ENCODE assay signal across 12 mouse cellular contexts in the genomic region with DNA sequence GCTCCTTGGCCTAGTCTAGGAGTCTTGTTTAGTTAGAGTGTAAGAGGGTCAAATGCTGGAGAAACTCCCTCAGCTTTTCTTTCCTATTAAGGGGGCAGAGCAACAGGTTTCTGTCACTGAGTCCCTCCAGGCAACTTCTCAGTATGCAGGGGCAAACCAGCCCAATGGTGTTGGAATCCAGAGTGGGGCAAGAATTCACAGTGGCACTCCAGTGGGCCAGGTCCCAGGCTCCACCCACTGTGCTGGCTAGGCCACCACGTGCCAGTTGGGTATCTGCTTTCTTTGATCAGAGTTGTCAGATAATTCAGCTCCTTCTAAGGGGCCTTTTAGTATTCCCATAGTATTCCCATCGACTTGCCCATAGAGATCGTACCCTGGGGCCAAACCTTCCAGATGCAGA. TPM values are rescaled to one million over a fixed set of nuclear protein-coding genes. Genes with fewer than 3 reads are reported as not detected.
A peak's percentile ranks its signal among the peaks of the same experiment; 100 is the strongest.
DNase-seq lines count a peak whose midpoint lies in the region; ATAC-seq and TF ChIP-seq lines count a peak whose summit lies in the region.
"Had no signal": no experiment of that assay in that cellular context is flagged by ENCODE, and none has a peak within 500 bp of the region (broad histone marks: within the 10 kb centered on the region; RNA-seq: fewer than 3 reads in every experiment).

No protein-coding gene starts in this region.

- no peak for TF ChIP-seq CTCF in liver, postnatal 0 days (IDR thresholded peaks at IDR 0.05; ENCODE audit: low read depth)
- no peak for TF ChIP-seq CTCF in lung, postnatal 0 days (IDR thresholded peaks at IDR 0.05)

- peaks cover 5% of the 10 kb centered on the region for H3K4me1 ChIP-seq in forebrain, embryonic 11.5 days (replicated peaks; ENCODE audit: control insufficient read depth, insufficient read depth, low read length)
- peaks cover 13% of the 10 kb centered on the region for H3K4me1 ChIP-seq in forebrain, embryonic 16.5 days (replicated peaks; ENCODE audit: control insufficient read depth, insufficient read depth, low read length)
- peaks cover 22% of the 10 kb centered on the region for H3K4me1 ChIP-seq in kidney, embryonic 16.5 days (ENCODE audit: insufficient read depth, low read length)
- H3K4me1 ChIP-seq in embryonic facial prominence, embryonic 13.5 days: peaks cover 32% of the 10 kb centered on the region
- peaks cover 17% of the 10 kb centered on the region for H3K4me1 ChIP-seq in liver, postnatal 0 days (ENCODE audit: insufficient read depth)
- H3K4me1 ChIP-seq in lung, postnatal 0 days (ENCODE audit: insufficient read depth, low read depth, low read length): peaks cover 3% of the 10 kb centered on the region; the same call in 1 of the 2 replicates

- H3K9ac ChIP-seq in forebrain, embryonic 11.5 days (ENCODE audit: low read length): no peak overlapping the region
- H3K9ac ChIP-seq in forebrain, embryonic 16.5 days (replicated peaks; ENCODE audit: low read depth, low read length): no peak overlapping the region
- no peak overlapping the region for H3K9ac ChIP-seq in kidney, embryonic 16.5 days (replicated peaks; ENCODE audit: low read length)
- no peak overlapping the region for H3K9ac ChIP-seq in embryonic facial prominence, embryonic 13.5 days
- H3K9ac ChIP-seq in liver, postnatal 0 days (replicated peaks): no peak overlapping the region
- H3K9ac ChIP-seq in lung, postnatal 0 days (replicated peaks; ENCODE audit: low read depth): no peak overlapping the region

- H3K36me3 ChIP-seq in forebrain, embryonic 11.5 days (ENCODE audit: control insufficient read depth, insufficient read depth, low read length): no peaks in the 10 kb centered on the region
- H3K36me3 ChIP-seq in forebrain, embryonic 16.5 days (ENCODE audit: control insufficient read depth, insufficient read depth): no peaks in the 10 kb centered on the region
- H3K36me3 ChIP-seq in kidney, embryonic 16.5 days (ENCODE audit: insufficient read depth, low read length): no peaks in the 10 kb centered on the region
- H3K36me3 ChIP-seq in embryonic facial prominence, embryonic 13.5 days: no peaks in the 10 kb centered on the region
- no peaks in the 10 kb centered on the region for H3K36me3 ChIP-seq in liver, postnatal 0 days (replicated peaks; ENCODE audit: insufficient read depth, low read length)
- H3K36me3 ChIP-seq in lung, postnatal 0 days (ENCODE audit: insufficient read depth, low read length): no peaks in the 10 kb centered on the region

- peak; percentile 25; the same call in 1 of the 2 replicates for ATAC-seq in forebrain, embryonic 11.5 days (replicated peaks; ENCODE audit: low FRiP score)
- no peak for ATAC-seq in forebrain, embryonic 16.5 days
- ATAC-seq in kidney, embryonic 16.5 days (ENCODE audit: low FRiP score, low TSS enrichment): peak; percentile 9; the same call in 1 of the 2 replicates
- no peak for ATAC-seq in embryonic facial prominence, embryonic 13.5 days (ENCODE audit: insufficient number of reproducible peaks, insufficient read depth, low FRiP score, low TSS enrichment, low read depth)
- ATAC-seq in liver, postnatal 0 days: no peak
- ATAC-seq in lung, postnatal 0 days: no peak
- ATAC-seq: Patski had no signal

- TF ChIP-seq EP300 in liver, postnatal 0 days (IDR thresholded peaks at IDR 0.05; ENCODE audit: low read depth): no peak
- no peak for TF ChIP-seq EP300 in lung, postnatal 0 days (IDR thresholded peaks at IDR 0.05)

- peak; percentile 48 for DNase-seq in forebrain, embryonic 11.5 days (ENCODE audit: low spot score)
- DNase-seq in kidney, postnatal 4 days: no peak
- no peak for DNase-seq in liver, postnatal 0 days
- DNase-seq in adrenal gland, postnatal 25 days: no peak
- DNase-seq in lung, postnatal 0 days (ENCODE audit: low spot score): no peak
- DNase-seq: cerebellum, adult 9-10 months; layer of hippocampus, postnatal 36 days had no signal

- WGBS in forebrain, embryonic 11.5 days: 36% methylated on average over 3 of the region's 3 CpGs
- 39% methylated on average over 3 of the region's 3 CpGs for WGBS in forebrain, embryonic 16.5 days
- WGBS in kidney, embryonic 16.5 days: 33% methylated on average over 3 of the region's 3 CpGs
- WGBS in embryonic facial prominence, embryonic 13.5 days: 38% methylated on average over 3 of the region's 3 CpGs
- 45% methylated on average over 3 of the region's 3 CpGs for WGBS in liver, postnatal 0 days (ENCODE audit: insufficient replicate concordance)
- 33% methylated on average over 3 of the region's 3 CpGs for WGBS in lung, postnatal 0 days

- H3K27ac ChIP-seq in forebrain, embryonic 11.5 days (ENCODE audit: low read depth, low read length): no peak overlapping the region
- no peak overlapping the region for H3K27ac ChIP-seq in forebrain, embryonic 16.5 days (ENCODE audit: low read length)
- H3K27ac ChIP-seq in kidney, embryonic 16.5 days (ENCODE audit: low read length): no peak overlapping the region
- H3K27ac ChIP-seq in embryonic facial prominence, embryonic 13.5 days: no peak overlapping the region
- no peak overlapping the region for H3K27ac ChIP-seq in liver, postnatal 0 days (ENCODE audit: low read depth)
- H3K27ac ChIP-seq in lung, postnatal 0 days (ENCODE audit: low read length): no peak overlapping the region
- H3K27ac ChIP-seq: kidney, postnatal 0 days had no signal

- H3K27me3 ChIP-seq in forebrain, embryonic 11.5 days (ENCODE audit: control insufficient read depth, insufficient read depth, low read length): peaks cover 16% of the 10 kb centered on the region; the same call in 1 of the 2 replicates
- peaks cover 29% of the 10 kb centered on the region for H3K27me3 ChIP-seq in forebrain, embryonic 16.5 days (replicated peaks; ENCODE audit: control insufficient read depth, insufficient read depth, low read length)
- peaks cover 28% of the 10 kb centered on the region for H3K27me3 ChIP-seq in kidney, embryonic 16.5 days (ENCODE audit: insufficient read depth, low read length)
- H3K27me3 ChIP-seq in embryonic facial prominence, embryonic 13.5 days: peaks cover 61% of the 10 kb centered on the region
- H3K27me3 ChIP-seq in liver, postnatal 0 days (ENCODE audit: insufficient read depth, low read length): 0 out of 2 replicates have a peak, but pooled peaks cover 12% of the 10 kb centered on the region
- peaks cover 20% of the 10 kb centered on the region; the same call in 1 of the 2 replicates for H3K27me3 ChIP-seq in lung, postnatal 0 days (replicated peaks; ENCODE audit: insufficient read depth, low read length)
- H3K27me3 ChIP-seq: Patski had no signal

- peak overlapping the region; percentile 34; the same call in 1 of the 2 replicates for H3K4me2 ChIP-seq in forebrain, embryonic 11.5 days (ENCODE audit: low read depth, low read length, severe bottlenecking)
- H3K4me2 ChIP-seq in forebrain, embryonic 16.5 days (ENCODE audit: low read length): no peak overlapping the region
- no peak overlapping the region for H3K4me2 ChIP-seq in kidney, embryonic 16.5 days (replicated peaks; ENCODE audit: low read depth, low read length)
- H3K4me2 ChIP-seq in embryonic facial prominence, embryonic 13.5 days: peak overlapping the region; percentile 37; the same call in 1 of the 2 replicates
- 0 out of 2 replicates have a peak overlapping the region, but pooled peaks have one; percentile 9 for H3K4me2 ChIP-seq in liver, postnatal 0 days (ENCODE audit: low read depth, low read length)
- H3K4me2 ChIP-seq in lung, postnatal 0 days (replicated peaks; ENCODE audit: low read depth, low read length): no peak overlapping the region

- no peaks in the 10 kb centered on the region for H3K9me3 ChIP-seq in forebrain, embryonic 11.5 days (ENCODE audit: control insufficient read depth, low read length)
- no peaks in the 10 kb centered on the region for H3K9me3 ChIP-seq in forebrain, embryonic 16.5 days (ENCODE audit: control insufficient read depth, low read length)
- H3K9me3 ChIP-seq in kidney, embryonic 16.5 days (ENCODE audit: low read length): no peaks in the 10 kb centered on the region
- no peaks in the 10 kb centered on the region for H3K9me3 ChIP-seq in embryonic facial prominence, embryonic 13.5 days
- H3K9me3 ChIP-seq in liver, postnatal 0 days (ENCODE audit: low read length): no peaks in the 10 kb centered on the region
- no peaks in the 10 kb centered on the region for H3K9me3 ChIP-seq in lung, postnatal 0 days (ENCODE audit: low read length)

- no peak overlapping the region for H3K4me3 ChIP-seq in forebrain, embryonic 11.5 days (ENCODE audit: low read depth, low read length)
- no peak overlapping the region for H3K4me3 ChIP-seq in forebrain, embryonic 16.5 days (replicated peaks; ENCODE audit: low read length)
- H3K4me3 ChIP-seq in kidney, embryonic 16.5 days (ENCODE audit: low read length): no peak overlapping the region; the same call in 1 of the 2 replicates
- H3K4me3 ChIP-seq in embryonic facial prominence, embryonic 13.5 days: peak overlapping the region; percentile 29
- no peak overlapping the region for H3K4me3 ChIP-seq in liver, postnatal 0 days (ENCODE audit: low read depth, low read length)
- H3K4me3 ChIP-seq in lung, postnatal 0 days (ENCODE audit: low read depth, low read length): no peak overlapping the region

RNA-seq across cellular contexts. Expression of a gene that starts 23.9 kb away (rescaled TPM):
- polyA plus RNA-seq in forebrain, embryonic 11.5 days (2014; fragmentation: Nextera tagmentation; extraction: Ambion mirVana): 28.1 and 29.9 TPM in 2 replicates
- 19.0 and 19.1 TPM in 2 replicates for polyA plus RNA-seq in forebrain, embryonic 16.5 days (2015; fragmentation: Nextera tagmentation; extraction: Ambion mirVana)
- 24.1 and 26.5 TPM in 2 replicates for polyA plus RNA-seq in kidney, embryonic 16.5 days (2015; fragmentation: Nextera tagmentation; extraction: Ambion mirVana)
- 20.0 and 22.5 TPM in 2 replicates for polyA plus RNA-seq in embryonic facial prominence, embryonic 13.5 days (2015; fragmentation: Nextera tagmentation; extraction: Ambion mirVana)
- 5.2 and 5.5 TPM in 2 replicates for polyA plus RNA-seq in liver, postnatal 0 days (2015; fragmentation: Nextera tagmentation; extraction: Ambion mirVana)
- total RNA-seq in adrenal gland, postnatal 25 days (2021): 12.0 and 12.8 TPM in 2 replicates
- polyA plus RNA-seq in lung, postnatal 0 days (2015; fragmentation: Nextera tagmentation; extraction: Ambion mirVana): 10.5 and 11.5 TPM in 2 replicates

RNA-seq across cellular contexts. Expression of a gene that starts 59.2 kb away (rescaled TPM):
- 19.2 and 20.5 TPM in 2 replicates for polyA plus RNA-seq in forebrain, embryonic 11.5 days (2014; fragmentation: Nextera tagmentation; extraction: Ambion mirVana)
- 26.2 and 28.5 TPM in 2 replicates for polyA plus RNA-seq in forebrain, embryonic 16.5 days (2015; fragmentation: Nextera tagmentation; extraction: Ambion mirVana)
- 19.1 and 19.3 TPM in 2 replicates for polyA plus RNA-seq in kidney, embryonic 16.5 days (2015; fragmentation: Nextera tagmentation; extraction: Ambion mirVana)
- polyA plus RNA-seq in embryonic facial prominence, embryonic 13.5 days (2015; fragmentation: Nextera tagmentation; extraction: Ambion mirVana): 18.2 and 21.9 TPM in 2 replicates
- 1.1 and 1.4 TPM in 2 replicates for polyA plus RNA-seq in liver, postnatal 0 days (2015; fragmentation: Nextera tagmentation; extraction: Ambion mirVana)
- 11.1 and 12.8 TPM in 2 replicates for total RNA-seq in adrenal gland, postnatal 25 days (2021)
- 5.0 and 5.5 TPM in 2 replicates for polyA plus RNA-seq in lung, postnatal 0 days (2015; fragmentation: Nextera tagmentation; extraction: Ambion mirVana)

Comparison
In these comparisons a context has a peak if more than half of its experiments do, and no peak if none do; other contexts are left out.
1. ATAC-seq: peak in forebrain, embryonic 11.5 days (single experiment) and kidney, embryonic 16.5 days (single experiment); none in forebrain, embryonic 16.5 days (single experiment), embryonic facial prominence, embryonic 13.5 days (single experiment), liver, postnatal 0 days (single experiment) and lung, postnatal 0 days (single experiment).
2. H3K4me2 ChIP-seq: peak in forebrain, embryonic 11.5 days (single experiment), embryonic facial prominence, embryonic 13.5 days (single experiment) and liver, postnatal 0 days (single experiment); none in forebrain, embryonic 16.5 days (single experiment), kidney, embryonic 16.5 days (single experiment) and lung, postnatal 0 days (single experiment).